Mouse (Mus musculus): ENCODE results near the gene Fahd1.

Gene Fahd1

DNA sequence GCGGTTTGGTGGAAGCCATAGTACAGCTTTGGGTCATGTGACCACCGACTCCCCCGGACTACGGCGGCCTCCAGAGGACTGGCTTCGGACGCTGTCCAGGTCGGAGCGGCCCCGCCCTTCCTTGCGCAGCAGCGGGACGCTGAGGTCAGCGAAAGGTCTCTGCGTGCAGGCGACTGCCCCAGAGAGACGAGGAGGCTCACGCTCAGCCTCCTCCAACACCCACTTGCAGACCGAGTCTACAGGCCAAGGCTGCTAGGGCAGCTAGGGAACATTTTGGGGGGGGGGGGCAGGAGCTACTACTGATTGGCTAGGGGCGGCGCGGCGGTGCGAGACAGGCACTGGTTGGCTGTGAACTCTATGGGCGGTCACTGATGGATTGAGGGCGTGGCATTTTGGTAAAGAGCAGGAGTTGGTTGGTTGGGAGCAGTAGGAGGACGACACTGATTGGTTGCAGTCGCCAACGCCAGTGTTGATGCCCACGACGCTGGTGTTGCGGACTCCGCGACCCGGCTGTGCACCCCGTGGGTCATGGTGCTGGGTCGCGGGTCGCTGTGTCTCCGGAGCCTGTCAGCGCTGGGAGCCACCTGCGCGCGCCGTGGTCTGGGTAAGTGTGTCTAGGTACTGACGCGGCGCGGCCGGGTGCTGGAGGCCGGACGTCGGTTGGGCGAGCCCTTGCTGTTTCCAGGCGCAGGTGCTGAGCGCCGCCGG is at the start of gene Fahd1:
Fahd1 (minus strand) TSS at position 300 of the 708 bp plus-strand sequence.
- DNase-seq (ENCODE audit: low spot score), result peak; percentile 99

DNA sequence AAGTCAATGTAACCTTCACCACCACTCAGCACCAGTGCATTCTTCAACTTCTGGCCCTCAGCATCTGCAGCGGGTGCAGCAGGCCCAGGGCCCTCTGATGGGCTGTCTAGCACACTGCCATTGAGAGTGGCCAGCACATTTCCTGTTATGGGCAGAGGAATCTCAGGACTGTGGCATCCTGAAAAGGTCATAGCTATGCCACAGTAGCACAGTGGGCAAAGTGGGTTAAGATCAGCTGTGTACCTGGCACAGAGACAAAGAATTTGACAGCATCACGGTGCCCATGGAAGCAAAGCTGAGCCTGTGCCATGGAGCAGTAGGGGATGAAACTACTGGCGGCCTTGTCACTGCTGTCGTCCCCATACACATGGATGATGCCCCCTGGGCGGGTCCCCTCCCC is 49.0 kb upstream of the Fahd1 start:
- DNase-seq (ENCODE audit: low spot score), result no peak

DNA sequence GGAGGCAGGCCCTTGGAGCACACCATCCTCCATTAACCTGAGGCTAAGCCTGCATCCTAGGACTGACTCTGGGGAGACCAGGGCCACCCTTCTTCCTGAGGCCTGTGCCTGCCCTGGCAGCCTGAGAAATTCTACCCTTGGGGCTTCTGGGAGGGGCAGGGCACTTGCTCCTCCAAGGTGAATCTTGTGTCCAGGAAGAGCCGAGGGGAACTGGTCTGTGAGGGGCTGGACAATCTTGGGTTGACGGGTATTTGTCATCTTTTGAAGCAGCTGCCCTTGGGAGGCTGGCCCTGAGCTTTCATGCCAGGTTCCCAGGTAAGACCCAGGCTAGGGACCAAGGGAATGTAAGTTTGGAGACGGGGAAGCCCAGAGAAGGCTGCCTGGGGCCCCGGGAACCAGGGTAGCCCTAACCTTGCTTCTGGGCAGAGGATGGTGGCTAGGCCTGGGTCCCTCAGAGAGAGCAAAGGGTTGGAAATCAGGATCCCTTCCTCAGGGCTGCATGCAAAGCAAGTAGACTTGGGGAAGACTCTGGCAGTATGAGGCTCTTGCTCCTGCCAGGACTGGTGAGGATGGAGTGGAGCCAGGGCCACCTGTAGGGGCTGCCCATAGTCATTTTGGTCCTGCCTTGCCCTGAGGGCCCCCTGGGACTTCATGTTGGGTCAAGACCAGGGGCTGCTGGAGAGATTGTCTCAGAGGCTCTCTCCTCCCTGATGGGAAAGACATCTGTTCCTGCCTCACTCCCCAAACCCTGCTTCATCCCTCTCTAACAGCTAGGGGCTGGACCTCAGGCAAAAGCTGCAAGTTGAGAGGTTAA is 48.1 kb upstream of the Fahd1 start:
- no peak for DNase-seq (ENCODE audit: low spot score)

DNA sequence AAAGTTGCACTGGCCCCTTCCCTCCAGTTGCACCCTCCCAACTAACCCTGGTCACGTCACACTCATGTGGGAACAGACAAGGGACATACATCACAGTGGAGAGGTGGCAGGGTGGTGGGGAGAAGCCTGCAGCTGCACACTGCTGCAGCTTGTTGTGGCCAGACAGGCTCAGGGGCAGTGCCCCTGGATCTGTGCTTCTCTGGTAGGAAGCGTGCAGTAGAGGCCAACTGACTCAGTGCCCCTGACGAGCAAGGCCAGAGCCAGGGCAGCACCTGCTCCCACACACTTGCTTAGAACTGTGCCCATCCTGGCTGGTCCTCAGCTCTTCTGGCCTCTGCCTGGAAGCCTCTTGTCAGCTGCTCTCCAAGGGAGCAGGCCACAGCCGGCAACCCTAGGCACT is 47.4 kb upstream of the Fahd1 start:
- no peak for DNase-seq (ENCODE audit: low spot score)

DNA sequence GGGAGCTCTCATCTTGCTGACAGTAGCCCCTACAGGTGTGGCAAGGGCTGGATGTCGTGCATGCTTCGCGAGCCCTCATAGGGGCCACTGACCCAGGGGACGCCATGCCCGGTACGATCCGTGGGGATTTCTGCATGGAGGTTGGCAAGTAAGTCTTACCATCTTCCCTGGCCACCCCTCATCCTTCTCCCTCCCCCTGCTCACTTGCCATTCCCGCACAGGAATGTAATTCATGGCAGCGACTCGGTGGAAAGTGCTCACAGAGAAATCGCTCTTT is 46.8 kb upstream of the Fahd1 start:
- no peak for DNase-seq (ENCODE audit: low spot score)

DNA sequence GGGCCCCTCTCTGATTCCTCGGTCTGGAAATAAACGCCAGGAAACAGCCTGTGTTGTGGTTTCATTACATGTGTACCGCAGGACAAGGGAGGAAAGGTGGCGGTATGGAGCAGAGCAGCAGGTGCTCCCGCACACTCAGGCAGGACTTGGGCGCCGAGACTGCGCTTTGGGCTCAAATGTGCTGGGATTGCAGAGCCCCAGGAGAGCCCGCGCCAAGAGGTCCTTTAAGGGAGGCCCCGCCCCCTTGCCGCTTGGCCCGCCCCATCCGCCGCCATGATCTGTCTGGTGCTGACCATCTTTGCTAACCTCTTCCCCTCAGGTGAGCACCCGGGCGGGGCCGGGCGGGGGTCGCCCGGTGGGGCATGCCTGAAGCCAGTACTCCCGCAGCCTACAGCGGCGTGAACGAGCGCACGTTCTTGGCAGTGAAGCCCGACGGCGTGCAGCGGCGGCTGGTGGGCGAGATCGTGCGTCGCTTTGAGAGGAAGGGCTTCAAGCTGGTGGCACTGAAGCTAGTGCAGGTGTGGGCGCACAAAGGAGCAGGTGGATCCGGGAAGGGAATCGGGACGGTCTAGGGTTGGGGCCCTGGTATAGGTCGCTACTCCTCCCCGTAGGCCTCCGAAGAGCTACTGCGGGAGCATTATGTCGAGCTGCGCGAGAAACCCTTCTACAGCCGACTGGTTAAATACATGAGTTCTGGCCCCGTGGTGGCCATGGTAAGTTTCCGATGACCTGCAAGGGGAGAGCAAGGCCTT is 46.3 kb upstream of the Fahd1 start, which contains the start of gene Nme3:
Nme3 (plus strand) TSS at position 260 of the 752 bp plus-strand sequence.
- peak; percentile 78 for DNase-seq (ENCODE audit: low spot score)

DNA sequence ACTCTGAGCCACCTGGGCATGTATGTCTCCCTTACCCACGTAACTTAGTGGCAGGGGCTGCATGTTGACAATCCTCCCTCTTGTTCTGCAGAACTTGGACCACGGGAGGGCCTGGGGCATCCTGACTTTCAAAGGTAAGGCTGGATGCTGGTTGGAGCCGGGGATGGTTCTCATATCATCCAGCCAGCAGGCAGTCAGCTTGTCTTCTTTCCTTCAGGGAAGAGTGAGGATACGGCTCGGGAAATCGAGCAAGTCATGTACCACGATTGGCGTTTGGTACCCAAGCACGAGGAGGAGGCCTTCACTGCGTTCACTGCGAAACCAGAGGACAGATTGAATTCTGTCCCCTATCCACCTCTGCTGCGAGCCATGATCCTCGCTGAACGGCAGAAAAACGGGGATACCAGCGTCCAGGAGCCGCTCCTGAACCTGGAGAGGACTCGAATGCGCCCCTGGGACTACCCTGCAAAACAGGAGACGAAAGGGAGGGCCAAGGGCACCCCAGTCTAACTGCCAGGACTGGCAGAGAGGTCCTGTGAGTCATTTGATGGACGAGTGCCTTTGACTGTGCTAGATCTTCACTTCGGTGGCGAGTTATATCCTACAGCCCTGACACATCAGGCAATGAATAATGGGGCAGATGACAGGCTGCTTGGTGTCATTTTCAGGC is 45.5 kb upstream of the Fahd1 start:
- no peak for DNase-seq (ENCODE audit: low spot score)

DNA sequence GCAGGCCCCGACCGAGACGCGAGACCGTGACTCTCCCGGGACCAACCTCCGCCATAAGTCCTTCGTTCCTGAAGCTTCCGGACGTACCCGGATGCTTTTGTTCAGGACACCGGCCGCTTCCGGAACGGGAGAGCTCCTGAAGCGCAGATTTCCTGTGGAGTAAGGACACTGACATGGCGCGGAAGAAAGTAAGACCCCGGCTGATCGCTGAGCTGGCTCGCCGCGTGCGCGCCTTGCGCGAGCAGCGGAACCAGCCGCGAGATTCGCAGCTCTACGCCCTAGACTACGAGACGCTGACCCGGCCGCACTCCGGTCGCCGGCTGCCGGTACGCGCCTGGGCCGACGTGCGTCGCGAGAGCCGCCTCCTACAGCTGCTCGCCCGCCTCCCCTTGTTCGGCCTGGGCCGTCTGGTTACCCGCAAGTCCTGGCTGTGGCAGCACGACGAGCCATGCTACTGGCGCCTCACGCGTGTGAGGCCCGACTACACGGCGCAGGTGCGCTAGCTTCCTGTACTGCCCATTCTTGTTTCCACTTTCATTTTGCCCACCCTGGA is 44.9 kb upstream of the Fahd1 start, which contains the start of the genes Eme2 and Mrps34:
Eme2 (minus strand) TSS at position 93 of the 553 bp plus-strand sequence.
Mrps34 (plus strand) TSS at position 122 of the 553 bp plus-strand sequence.
- DNase-seq (ENCODE audit: low spot score), result peak; percentile 88

DNA sequence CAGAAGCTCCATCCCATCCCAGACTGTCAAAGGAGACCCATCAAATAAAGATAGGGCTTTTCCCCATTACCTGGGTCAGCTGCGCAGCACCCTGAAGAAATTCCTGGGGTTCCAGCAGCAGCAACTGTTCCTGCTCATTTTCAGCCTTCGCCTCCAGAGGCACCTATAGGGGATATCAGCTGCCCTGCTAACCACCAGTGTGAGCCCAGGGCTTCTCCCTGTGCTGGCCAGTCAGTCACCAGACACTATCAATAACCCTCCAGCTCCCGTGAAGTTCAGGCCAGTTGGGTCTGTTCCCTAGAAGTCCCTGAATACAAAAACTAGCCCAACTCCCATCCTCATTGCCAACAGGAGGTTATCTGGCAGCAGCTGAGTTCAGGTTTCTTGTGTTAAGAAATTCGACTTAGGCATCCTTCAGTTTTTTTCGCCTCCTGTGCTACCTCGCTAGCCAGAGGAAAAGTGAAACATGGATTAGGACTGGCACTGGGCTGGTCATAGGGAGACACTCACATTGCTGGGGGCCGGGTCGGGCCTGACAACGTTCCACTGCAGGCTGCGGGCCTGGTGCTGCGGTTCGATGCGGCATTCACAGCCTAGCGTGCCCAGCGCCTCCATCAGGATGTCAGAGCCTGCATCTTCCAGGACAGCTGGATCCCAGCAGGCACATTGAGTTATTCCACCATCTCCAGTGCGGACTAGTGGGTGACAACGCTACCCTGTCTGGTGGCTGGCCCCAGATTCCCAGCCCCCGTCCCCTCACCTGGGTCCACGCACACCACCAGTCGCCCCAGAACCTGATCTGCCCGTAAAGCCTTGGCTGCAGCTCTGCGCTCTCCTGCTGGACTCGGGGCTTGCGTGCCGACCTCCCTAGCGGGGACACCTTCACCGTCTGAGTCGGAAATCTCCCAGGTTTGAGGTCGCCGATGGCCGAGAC is 44.2 kb upstream of the Fahd1 start:
- DNase-seq (ENCODE audit: low spot score), result peak; percentile 19

DNA sequence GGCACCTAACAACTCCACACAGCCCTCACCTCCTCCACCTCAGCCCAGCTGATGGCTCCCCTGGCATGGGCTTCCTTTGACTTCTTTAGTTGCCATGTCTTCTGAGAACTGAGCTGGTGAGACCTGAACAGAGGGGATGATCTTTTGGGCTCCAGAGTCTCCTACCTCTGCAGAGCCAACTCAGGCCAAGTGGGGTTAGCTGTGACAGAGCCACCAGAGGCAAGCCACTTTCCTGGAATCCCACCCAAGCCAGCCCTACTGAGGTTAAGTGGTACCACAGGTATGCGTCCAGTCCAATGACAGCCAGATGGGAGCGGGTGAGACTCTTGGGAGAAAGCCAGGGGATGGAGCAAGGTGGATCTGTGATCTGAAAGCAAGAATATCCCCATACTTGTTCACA is 43.1 kb upstream of the Fahd1 start:
- no peak for DNase-seq (ENCODE audit: low spot score)

DNA sequence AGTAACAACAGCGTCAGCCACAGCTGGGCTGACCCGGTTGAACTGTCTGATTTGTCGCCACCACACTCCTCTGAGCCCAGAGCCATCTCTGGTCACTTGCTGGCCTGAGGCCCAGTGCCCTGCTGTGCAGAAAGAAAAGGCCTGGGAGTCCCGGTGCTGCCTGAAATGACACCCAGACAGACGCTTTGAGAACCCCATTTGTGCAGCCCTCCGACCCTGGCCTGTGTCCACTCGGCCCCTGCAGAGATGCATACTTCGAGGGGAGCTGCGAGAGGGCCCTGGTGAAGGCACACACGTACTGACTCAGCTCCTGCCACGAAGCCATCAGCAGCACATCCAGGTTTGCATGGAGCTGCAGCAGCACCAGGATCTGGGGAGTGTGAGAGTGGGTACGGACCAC is 42.6 kb upstream of the Fahd1 start:
- DNase-seq (ENCODE audit: low spot score), result no peak

DNA sequence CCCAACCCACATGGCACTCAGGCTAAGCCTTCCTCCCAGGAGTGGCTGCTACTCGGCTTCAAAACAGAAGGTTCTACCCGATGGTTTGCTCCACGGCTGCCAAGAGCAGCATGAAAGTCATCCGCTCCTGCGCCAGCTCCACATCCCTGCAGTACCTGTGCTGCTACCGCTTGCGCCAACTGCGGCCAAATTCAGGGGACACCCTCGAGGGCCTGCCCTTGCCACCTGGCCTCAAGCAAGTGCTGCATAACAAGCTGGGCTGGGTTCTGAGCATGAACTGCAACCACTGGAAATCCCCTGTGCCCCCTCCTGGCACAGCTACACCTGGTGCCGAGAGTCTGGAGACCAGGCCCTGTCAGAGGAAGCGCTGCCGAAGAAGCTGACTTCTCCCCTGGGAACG is 41.2 kb upstream of the Fahd1 start:
- DNase-seq (ENCODE audit: low spot score), result no peak

DNA sequence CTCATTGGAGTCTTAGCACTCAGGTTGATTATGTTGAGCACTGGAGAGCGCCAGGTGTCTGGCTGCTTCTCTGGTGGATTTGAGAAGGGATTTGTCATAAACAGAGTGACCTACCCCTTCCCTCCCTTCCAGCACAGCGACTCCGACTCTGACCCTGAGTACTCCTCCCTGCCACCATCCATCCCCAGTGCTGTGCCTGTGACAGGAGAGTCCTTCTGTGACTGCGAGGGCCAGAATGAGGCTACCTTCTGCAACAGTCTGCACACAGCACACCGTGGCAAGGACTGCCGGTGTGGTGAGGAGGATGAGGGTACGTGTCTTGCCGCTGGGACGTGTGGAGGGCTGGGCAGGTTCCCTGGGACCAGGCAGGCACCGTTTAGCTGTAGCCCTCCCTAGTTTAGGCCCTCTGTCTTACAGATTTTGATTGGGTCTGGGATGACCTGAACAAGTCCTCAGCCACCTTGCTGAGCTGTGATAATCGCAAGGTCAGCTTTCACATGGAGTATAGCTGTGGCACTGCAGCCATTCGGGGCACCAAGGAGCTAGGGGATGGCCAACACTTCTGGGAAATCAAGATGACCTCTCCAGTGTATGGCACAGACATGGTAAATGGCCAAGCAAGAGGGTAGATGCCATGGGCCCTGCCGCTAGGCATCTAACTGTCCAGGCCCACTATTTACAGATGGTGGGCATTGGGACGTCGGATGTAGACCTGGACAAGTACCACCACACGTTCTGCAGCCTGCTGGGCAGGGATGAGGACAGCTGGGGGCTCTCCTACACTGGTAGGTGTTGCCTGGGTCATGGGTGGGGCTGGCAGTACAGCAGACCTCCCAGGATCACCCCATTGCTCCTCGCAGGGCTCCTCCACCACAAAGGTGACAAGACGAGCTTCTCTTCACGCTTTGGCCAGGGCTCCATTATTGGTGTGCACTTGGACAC is 40.3 kb upstream of the Fahd1 start:
- no peak for DNase-seq (ENCODE audit: low spot score)

DNA sequence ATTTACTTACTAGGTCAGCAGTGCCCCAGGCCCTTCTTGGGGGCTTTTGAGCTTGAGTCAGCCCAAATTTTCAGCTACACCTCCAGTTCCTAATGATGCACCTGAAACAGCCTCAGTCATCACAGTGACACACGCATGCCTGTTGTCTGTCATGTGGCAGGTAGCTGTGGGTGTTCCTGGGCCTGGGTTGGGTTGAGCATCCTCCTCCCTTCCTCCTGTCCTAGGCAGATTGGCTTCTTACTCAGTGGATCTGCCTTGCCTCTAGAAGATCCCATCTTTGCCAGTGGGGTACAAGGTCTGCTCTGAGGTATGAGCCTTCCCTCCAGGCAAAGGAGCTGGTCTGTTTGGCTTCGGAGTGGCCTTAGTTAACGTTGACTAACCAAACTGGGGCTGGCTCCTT is 38.7 kb upstream of the Fahd1 start:
- DNase-seq (ENCODE audit: low spot score), result no peak

DNA sequence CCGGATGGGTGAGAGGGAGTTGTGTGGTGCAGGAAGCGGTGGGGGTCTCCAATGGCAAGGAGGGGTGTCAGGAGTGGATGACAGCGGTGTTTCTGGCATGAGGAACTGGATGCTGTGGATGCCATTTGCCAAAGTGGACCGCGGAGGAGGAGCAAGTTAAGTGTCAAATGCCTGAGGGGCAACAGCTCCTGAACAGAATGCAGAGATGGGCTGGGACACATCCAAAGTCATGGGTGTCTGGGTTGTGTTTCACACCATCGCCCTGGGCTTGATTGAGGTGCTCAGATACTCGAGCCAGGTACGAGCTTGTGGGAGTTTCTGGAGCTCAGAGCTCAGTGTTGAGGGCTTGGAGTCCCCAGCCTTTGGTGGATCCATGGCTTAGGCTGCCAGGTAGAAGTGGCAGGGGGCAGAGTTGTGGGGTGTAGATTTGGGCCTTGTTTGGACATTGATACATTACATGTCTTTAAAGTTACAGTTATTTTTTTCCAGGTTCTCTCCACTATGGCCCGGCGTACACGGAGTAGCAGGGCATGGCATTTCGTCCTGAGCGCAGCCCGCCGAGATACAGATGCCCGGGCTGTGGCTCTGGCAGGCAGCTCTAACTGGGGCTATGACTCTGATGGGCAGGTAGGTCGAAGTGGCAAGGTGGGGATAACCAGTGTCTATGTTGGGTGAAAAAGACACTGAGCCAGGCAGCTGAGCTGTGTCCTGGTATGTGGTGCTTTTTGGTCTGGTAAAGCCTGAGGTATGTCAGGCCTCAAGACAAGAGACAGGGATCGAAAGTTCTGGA is 37.3 kb upstream of the Fahd1 start:
- DNase-seq (ENCODE audit: low spot score), result no peak

DNA sequence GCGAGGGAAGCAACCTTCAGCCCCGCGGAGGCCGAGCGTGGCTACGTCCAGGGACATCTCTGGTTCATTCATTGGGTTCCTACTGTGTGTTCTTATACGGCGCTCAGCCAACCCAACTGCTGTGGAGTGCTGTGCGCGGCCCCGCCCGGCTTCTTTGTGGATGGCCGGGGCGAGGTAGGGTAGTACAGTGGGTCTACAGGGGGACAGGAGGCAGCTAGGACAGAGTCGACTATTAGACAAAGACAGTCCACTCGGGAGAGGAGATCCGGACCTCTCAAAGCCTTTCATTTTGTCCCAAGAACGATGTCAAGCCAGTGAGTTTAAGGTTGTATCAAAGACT is 36.7 kb upstream of the Fahd1 start:
- DNase-seq (ENCODE audit: low spot score), result no peak

DNA sequence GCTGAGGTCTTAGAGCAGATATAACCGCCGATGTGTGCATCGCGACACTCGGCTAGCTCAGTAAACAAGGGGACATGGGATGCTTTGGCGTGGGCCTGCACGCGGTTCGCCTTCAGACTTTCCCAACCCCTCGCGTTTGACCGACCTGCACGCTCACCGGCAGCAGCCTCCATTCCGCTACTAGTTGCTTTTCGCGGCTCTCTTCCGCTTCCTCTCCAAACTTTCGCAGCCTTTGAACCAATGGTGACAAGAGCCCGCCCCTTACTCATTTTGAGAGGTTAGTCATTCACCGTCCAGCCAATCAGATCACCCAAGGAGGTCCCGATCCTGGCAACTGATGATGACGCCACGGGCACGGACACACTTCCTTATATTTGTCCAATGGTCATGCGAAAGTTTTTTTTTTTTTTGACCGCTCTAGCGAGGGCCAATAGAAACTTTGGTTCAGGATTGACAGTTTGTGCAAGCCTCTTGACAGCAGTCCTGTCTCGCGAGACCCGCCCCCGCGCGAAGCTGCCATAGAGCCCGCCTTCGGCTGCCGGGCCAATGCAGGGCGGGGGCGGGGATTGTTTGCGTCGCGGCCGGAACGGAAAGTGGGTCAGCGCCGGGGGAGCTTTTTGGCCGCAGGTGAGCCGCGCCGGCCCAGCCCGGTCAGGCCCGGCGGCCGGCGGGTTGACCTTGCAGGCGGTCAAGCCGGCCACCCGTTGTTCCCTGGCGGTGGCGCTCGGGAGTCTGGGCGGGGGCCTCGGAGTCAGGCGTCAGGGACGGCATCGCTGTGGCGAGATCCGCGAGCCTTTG is 36.2 kb upstream of the Fahd1 start, which contains the start of the genes Nubp2 and Spsb3:
Nubp2 (minus strand) TSS at position 216 of the 798 bp plus-strand sequence.
Spsb3 (plus strand) TSS at position 510 of the 798 bp plus-strand sequence.
- DNase-seq (ENCODE audit: low spot score), result peak; percentile 99

Data from embryo, embryonic 10 days (tissue).